Mouse (Mus musculus): ENCODE measurements at regions not wholly inside any gene's neighbourhood (a gene's known extent, or its start where the extent isn't known, plus 50 kb on each side); places are given as distances from the start of the nearest gene placed in this dataset.

GRCm38 (mm10) chr17:75907085-75907484, 355.3 kb upstream of the Fam98a start:
- DNase-seq (ENCODE audit: low spot score in 2 of 2): no peak
- intact Hi-C loops (cut with DNase I): no loop called here

DNA sequence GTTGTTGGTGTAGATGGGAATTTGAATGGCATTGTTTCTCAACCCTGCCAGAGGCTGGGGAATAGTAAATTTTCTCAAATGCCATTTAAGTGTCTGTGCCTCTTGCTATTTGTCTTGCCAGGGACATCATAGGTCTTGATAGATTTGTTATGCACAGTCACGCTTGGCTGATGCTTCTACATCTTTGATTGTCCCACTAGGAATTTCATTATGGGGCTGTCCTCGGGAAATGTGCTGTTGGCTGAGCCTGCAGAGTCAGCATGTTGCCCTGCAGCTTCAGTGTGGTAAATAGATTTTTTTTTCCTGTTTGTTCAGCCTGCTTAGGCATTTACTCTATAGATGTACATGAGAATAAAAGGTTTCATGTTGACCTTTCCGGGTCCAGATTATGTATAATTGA, 354.9 kb upstream of the Fam98a start:
- no peak for DNase-seq (ENCODE audit: low spot score in 2 of 2)
- intact Hi-C loops (cut with DNase I): no loop called here

DNA sequence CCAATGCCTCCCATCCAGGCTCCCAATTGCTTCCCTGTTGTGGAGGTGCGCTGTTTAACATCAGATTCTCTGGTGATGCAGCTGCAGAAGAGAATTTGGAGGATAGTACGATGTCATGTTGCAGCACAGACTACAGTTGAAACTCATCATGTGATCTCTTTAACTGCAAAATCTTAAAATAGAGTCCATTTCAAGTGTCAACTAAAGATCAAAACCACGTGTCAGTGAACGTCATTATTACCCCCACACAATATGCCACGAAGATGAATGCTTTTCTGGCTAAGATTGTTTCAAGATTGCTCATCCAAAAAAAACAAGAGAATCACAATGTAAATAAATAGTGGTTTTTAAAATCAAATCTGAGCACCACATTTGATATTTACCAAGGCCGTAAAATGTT, 343.7 kb upstream of the Fam98a start:
- intact Hi-C loops (cut with DNase I): no loop called here
- no peak for DNase-seq (ENCODE audit: low spot score in 2 of 2)

DNA sequence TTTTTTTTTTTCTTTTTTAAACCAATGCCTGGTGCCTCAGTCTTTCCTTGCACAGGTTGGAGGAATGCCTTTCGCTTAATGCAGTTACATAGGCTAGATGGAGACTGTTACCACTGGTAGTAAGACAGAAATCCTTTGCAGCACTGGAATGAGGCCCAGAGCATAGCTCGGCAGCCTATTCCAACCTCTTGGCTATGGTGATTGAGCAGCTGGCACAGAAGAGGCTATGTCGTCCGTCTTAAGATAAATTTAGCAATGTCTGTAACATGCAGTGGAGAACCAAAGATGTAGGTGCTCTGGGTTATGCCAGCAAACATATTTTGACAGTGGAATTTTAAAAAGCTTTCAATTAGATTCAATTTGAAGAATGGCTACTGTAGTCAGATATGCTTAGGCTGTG, 343.2 kb upstream of the Fam98a start:
- DNase-seq (ENCODE audit: low spot score in 2 of 2): no peak
- intact Hi-C loops (cut with DNase I): no loop called here

GRCm38 (mm10) chr17:75893559-75893958, 341.8 kb upstream of the Fam98a start:
- intact Hi-C loops (cut with DNase I): no loop called here
- no peak for DNase-seq (ENCODE audit: low spot score in 2 of 2)

DNA sequence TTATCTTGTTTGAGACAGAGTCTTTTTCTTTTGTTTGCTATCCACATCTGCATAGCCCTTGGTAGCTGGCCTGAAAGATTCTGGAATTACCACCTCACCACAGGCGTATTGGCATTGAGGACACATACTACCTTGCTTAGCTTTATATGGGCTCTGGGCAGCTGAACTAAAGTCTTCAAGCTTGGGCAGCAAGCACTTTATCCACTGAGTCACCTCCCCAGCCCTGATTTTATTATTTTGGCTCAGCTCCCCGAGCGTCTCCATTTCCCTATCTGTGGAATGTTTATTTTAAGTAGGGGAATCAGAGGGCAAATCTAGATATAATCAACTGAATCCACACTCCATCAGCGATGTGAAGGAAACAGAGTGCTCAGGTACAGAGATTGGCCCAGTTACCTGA, 340.4 kb upstream of the Fam98a start:
- DNase-seq (ENCODE audit: low spot score in 2 of 2): no peak
- intact Hi-C loops (cut with DNase I): no loop called here

GRCm38 (mm10) chr17:75891564-75891963, 339.8 kb upstream of the Fam98a start:
- intact Hi-C loops (cut with DNase I): no loop called here
- DNase-seq (ENCODE audit: low spot score in 2 of 2): peak in 1 of 2 experiments; percentile 5

DNA sequence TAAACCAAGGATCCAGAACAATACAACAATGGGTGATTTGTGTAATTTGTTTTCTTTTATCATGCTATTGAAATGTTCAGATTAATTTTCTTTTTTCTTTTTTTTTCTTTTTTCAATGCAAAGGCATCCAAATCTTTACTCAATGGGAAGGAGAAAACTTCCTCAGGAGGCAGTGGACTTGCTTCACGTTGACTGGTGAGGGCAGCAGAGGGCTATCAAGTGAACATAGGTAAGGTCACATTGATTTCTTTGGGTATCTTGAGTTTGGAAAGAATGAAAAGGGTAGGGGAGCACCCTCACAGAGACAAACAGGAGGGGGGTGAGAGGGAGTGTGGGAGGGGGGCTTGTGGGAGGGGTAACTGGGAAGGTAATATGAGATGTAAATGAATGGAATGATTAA, 326.1 kb upstream of the Fam98a start:
- DNase-seq (ENCODE audit: low spot score in 2 of 2): no peak
- intact Hi-C loops (cut with DNase I): no loop called here

DNA sequence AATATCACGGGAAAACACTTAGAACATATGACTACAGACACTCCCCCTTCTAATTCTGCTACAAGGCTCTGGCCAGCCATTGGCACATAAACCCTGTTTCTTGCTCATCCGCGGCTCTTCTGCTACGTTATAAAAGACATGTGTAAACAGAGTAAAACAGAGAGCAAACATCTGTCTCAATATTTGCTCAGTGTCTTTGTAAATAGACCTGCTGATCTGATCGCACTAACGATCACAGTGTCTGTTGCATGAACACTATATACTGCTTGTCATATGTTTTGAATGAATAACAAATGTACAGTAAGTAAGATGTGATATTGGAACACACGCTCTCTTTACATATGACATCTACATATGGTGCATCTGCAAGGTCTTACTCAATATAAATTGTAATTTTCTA, 325.1 kb upstream of the Fam98a start:
- DNase-seq (ENCODE audit: low spot score in 2 of 2): no peak
- intact Hi-C loops (cut with DNase I): no loop called here

GRCm38 (mm10) chr17:75874535-75874934, 322.8 kb upstream of the Fam98a start:
- intact Hi-C loops (cut with DNase I): no loop called here
- no peak for DNase-seq (ENCODE audit: low spot score in 2 of 2)

GRCm38 (mm10) chr17:75870492-75870891, 318.7 kb upstream of the Fam98a start:
- intact Hi-C loops (cut with DNase I): no loop called here
- no peak for DNase-seq (ENCODE audit: low spot score in 2 of 2)

- intact Hi-C loops (cut with DNase I): no loop called here
- no peak for DNase-seq (ENCODE audit: low spot score in 2 of 2)
Measured at GRCm38 (mm10) chr17:75857015-75857414, 305.3 kb upstream of the Fam98a start.

GRCm38 (mm10) chr17:75815997-75816626, 264.4 kb upstream of the Fam98a start:
- intact Hi-C loops (cut with DNase I): no loop called here
- no peak for DNase-seq (ENCODE audit: low spot score in 2 of 2)

DNA sequence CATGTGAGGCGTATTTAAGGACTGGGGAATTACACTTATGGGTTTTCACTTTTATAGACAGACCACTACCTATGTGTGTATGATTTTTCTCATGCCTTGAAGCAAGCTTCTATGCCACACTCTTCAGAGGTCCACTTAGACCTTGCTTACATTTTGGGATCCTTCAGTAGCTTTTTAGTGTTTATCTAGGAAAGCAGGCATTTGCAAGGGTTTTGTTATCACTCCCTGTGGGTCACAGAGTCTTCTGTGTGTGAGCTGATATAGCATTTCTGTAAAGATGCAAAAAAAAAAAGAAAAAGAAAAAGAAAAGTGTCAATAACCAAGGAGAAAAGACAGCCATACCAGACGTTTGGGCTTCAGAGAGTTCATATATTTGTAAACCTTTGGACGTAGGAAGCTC, 260.4 kb upstream of the Fam98a start:
- DNase-seq (ENCODE audit: low spot score in 2 of 2): no peak
- intact Hi-C loops (cut with DNase I): no loop called here

GRCm38 (mm10) chr17:75808524-75809326, 257.0 kb upstream of the Fam98a start:
- intact Hi-C loops (cut with DNase I): no loop called here
- DNase-seq (ENCODE audit: low spot score in 2 of 2): no peak

DNA sequence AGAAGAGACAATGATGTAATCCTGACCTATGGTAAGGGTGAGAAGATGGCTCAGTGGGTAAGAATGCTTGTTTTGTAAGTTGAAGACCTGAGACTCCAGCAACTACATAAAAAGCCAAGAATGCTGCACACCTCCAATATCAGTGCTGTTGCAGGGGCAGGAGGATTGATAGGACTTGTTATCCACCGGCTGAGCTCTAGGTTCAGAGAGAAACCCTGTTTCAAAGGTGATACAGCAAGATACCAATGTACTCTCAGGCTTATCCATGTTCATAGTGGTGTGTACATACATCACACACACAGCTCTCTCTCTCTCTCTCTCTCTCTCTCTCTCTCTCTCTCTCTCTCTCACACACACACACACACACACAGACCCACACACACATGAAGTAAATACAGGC, 256.3 kb upstream of the Fam98a start:
- intact Hi-C loops (cut with DNase I): no loop called here

GRCm38 (mm10) chr17:75804358-75804757, 252.6 kb upstream of the Fam98a start:
- no peak for DNase-seq (ENCODE audit: low spot score in 2 of 2)
- intact Hi-C loops (cut with DNase I): no loop called here

More for the DNA sequence above, 256.3 kb upstream of the Fam98a start:
- no peak for DNase-seq (ENCODE audit: low spot score in 2 of 2)

DNA sequence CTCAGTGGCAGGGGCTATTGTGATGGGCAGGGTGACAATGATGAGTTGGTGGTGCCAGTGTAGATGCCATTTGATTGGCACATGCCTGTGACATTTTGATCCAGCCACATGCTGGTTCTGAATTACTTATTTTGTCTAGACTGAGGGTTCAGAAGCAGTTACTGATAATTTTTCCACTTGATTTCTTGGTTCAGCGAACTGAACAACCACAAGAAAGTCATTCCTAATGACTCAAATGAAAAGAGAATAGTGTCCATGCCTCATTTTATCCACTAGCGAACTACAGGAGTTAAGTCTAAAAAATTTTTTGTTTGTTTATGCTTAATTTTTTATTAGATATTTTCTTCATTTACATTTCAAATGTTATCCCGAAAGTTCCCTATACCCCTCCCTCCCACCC, 244.6 kb upstream of the Fam98a start:
- DNase-seq (ENCODE audit: low spot score in 2 of 2): no peak
- intact Hi-C loops (cut with DNase I): no loop called here

- intact Hi-C loops (cut with DNase I): no loop called here
- no peak for DNase-seq (ENCODE audit: low spot score in 2 of 2)
Measured at GRCm38 (mm10) chr17:75795772-75796171, 244.0 kb upstream of the Fam98a start.

GRCm38 (mm10) chr17:75779770-75780169, 228.0 kb upstream of the Fam98a start:
- no peak for DNase-seq (ENCODE audit: low spot score in 2 of 2)
- intact Hi-C loops (cut with DNase I): loop anchor here (10.0 kb wide), 1 partner anchor 145 kb away; no protein-coding TSS in a partner anchor

DNA sequence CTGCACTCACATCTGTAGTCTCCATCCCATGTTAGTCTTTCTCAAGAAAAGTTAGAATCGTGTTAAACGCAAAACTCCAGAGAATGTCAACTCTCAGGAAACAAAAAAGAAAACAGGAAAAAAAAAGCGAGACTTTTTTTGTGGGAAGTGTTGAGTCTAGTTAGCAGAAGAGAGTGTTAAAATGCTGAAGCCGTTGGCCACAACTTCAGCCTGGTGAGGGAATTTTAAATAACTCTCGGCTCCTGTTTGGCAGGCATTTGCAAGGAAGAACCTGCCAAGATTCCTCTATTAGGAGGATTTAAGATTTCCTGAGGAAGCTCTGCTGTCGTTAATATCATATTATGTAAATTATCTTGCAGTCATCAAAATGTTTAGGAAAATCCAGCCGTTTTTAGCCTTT, 224.9 kb upstream of the Fam98a start:
- peak in 1 of 2 experiments; percentile 7 for DNase-seq (ENCODE audit: low spot score in 2 of 2)
- intact Hi-C loops (cut with DNase I): loop anchor here (10.0 kb wide), 1 partner anchor 142 kb away; no protein-coding TSS in a partner anchor

Measured in left cerebral cortex, postnatal 36 days (tissue).